Mouse (Mus musculus): ENCODE results near the gene Tmigd1. TPM values are rescaled to one million over a fixed set of nuclear protein-coding genes. Genes with fewer than 3 reads are reported as not detected.

Tmigd1 gene
- polyA plus RNA-seq, 1 experiment from 2014 or later, result not detected

- H3K4me1 ChIP-seq, result peaks cover 6% of the 10 kb centered on the region
These were observed 12.4 kb upstream of the Tmigd1 start for GRCm38 (mm10) chr11:76889339-76890164.

GRCm38 (mm10) chr11:76891171-76891570, 10.8 kb upstream of the Tmigd1 start:
- Histone ChIP-seq H3K27ac (no peak overlapping the region), H3K27me3 (ENCODE audit: poor library complexity, severe bottlenecking) (no peaks in the 10 kb centered on the region), H3K36me3 (replicated peaks) (no peaks in the 10 kb centered on the region), H3K4me3 (no peak overlapping the region), H3K4me1 (peaks cover 6% of the 10 kb centered on the region), H3K9me3 (no peaks in the 10 kb centered on the region)
- DNase-seq (ENCODE audit: extremely low spot score, low spot score), result no peak
- WGBS, result 89% methylated on average over 7 of the region's 7 CpGs

More at GRCm38 (mm10) chr11:76889339-76890164, 12.4 kb upstream of the Tmigd1 start:
- Histone ChIP-seq H3K36me3 (replicated peaks) (no peaks in the 10 kb centered on the region), H3K4me3 (no peak overlapping the region), H3K9me3 (no peaks in the 10 kb centered on the region), H3K27me3 (ENCODE audit: poor library complexity, severe bottlenecking) (no peaks in the 10 kb centered on the region), H3K27ac (no peak overlapping the region)
- WGBS, result 79% methylated on average over 10 of the region's 10 CpGs
- no peak for DNase-seq (ENCODE audit: extremely low spot score, low spot score)

GRCm38 (mm10) chr11:76891738-76892349, 10.1 kb upstream of the Tmigd1 start:
- Histone ChIP-seq H3K27me3 (ENCODE audit: poor library complexity, severe bottlenecking) (no peaks in the 10 kb centered on the region), H3K4me1 (peaks cover 6% of the 10 kb centered on the region), H3K4me3 (no peak overlapping the region), H3K9me3 (no peaks in the 10 kb centered on the region), H3K36me3 (replicated peaks) (no peaks in the 10 kb centered on the region), H3K27ac (no peak overlapping the region)
- WGBS, result 90% methylated on average over 4 of the region's 4 CpGs
- no peak for DNase-seq (ENCODE audit: extremely low spot score, low spot score)

- Histone ChIP-seq H3K9me3 (no peaks in the 10 kb centered on the region), H3K27me3 (ENCODE audit: poor library complexity, severe bottlenecking) (no peaks in the 10 kb centered on the region), H3K36me3 (replicated peaks) (no peaks in the 10 kb centered on the region), H3K4me3 (no peak overlapping the region), H3K27ac (no peak overlapping the region), H3K4me1 (peaks cover 9% of the 10 kb centered on the region)
- no peak for DNase-seq (ENCODE audit: extremely low spot score, low spot score)
- 92% methylated on average over 3 of the region's 3 CpGs for WGBS
These were observed 9.0 kb upstream of the Tmigd1 start for GRCm38 (mm10) chr11:76892972-76893371.

GRCm38 (mm10) chr11:76893570-76893969, 8.4 kb upstream of the Tmigd1 start:
- H3K9me3 ChIP-seq, result no peaks in the 10 kb centered on the region
- WGBS, result 59% methylated on average over 4 of the region's 4 CpGs
- no peak for DNase-seq (ENCODE audit: extremely low spot score, low spot score)
- H3K4me3 ChIP-seq, result no peak overlapping the region
- H3K36me3 ChIP-seq (replicated peaks), result no peaks in the 10 kb centered on the region
- H3K27ac ChIP-seq, result peak overlapping the region; percentile 15; the same call in 1 of the 2 replicates
- H3K27me3 ChIP-seq (ENCODE audit: poor library complexity, severe bottlenecking), result no peaks in the 10 kb centered on the region
- peaks cover 13% of the 10 kb centered on the region for H3K4me1 ChIP-seq

- Histone ChIP-seq H3K4me1 (peaks cover 13% of the 10 kb centered on the region), H3K27ac (no peak overlapping the region), H3K36me3 (replicated peaks) (no peaks in the 10 kb centered on the region), H3K27me3 (ENCODE audit: poor library complexity, severe bottlenecking) (no peaks in the 10 kb centered on the region), H3K9me3 (no peaks in the 10 kb centered on the region), H3K4me3 (no peak overlapping the region)
- peak; percentile 45 for DNase-seq (ENCODE audit: extremely low spot score, low spot score)
- WGBS, result 43% methylated on average over 5 of the region's 5 CpGs
These were observed 7.7 kb upstream of the Tmigd1 start for GRCm38 (mm10) chr11:76894240-76894639.

GRCm38 (mm10) chr11:76896360-76896759, 5.6 kb upstream of the Tmigd1 start:
- Histone ChIP-seq H3K4me1 (peaks cover 13% of the 10 kb centered on the region), H3K4me3 (no peak overlapping the region), H3K9me3 (no peaks in the 10 kb centered on the region), H3K36me3 (replicated peaks) (no peaks in the 10 kb centered on the region), H3K27me3 (ENCODE audit: poor library complexity, severe bottlenecking) (no peaks in the 10 kb centered on the region), H3K27ac (no peak overlapping the region)
- WGBS, result 84% methylated on average over 6 of the region's 6 CpGs
- no peak for DNase-seq (ENCODE audit: extremely low spot score, low spot score)

GRCm38 (mm10) chr11:76897126-76897525, 4.8 kb upstream of the Tmigd1 start:
- no peaks in the 10 kb centered on the region for H3K27me3 ChIP-seq (ENCODE audit: poor library complexity, severe bottlenecking)
- no peak overlapping the region for H3K27ac ChIP-seq
- no peak overlapping the region for H3K4me3 ChIP-seq
- no peak for DNase-seq (ENCODE audit: extremely low spot score, low spot score)
- H3K9me3 ChIP-seq, result no peaks in the 10 kb centered on the region
- WGBS, result 74% methylated on average over 1 of the region's 1 CpGs
- H3K36me3 ChIP-seq (replicated peaks), result no peaks in the 10 kb centered on the region
- peaks cover 13% of the 10 kb centered on the region for H3K4me1 ChIP-seq

GRCm38 (mm10) chr11:76897871-76898270, 4.1 kb upstream of the Tmigd1 start:
- Histone ChIP-seq H3K27ac (no peak overlapping the region), H3K9me3 (no peaks in the 10 kb centered on the region), H3K4me3 (no peak overlapping the region), H3K27me3 (ENCODE audit: poor library complexity, severe bottlenecking) (no peaks in the 10 kb centered on the region), H3K36me3 (replicated peaks) (no peaks in the 10 kb centered on the region), H3K4me1 (peaks cover 13% of the 10 kb centered on the region)
- WGBS, result 58% methylated on average over 3 of the region's 3 CpGs
- DNase-seq (ENCODE audit: extremely low spot score, low spot score), result no peak

- Histone ChIP-seq H3K27me3 (ENCODE audit: poor library complexity, severe bottlenecking) (no peaks in the 10 kb centered on the region), H3K27ac (no peak overlapping the region), H3K4me3 (no peak overlapping the region), H3K36me3 (replicated peaks) (no peaks in the 10 kb centered on the region), H3K9me3 (no peaks in the 10 kb centered on the region), H3K4me1 (peaks cover 10% of the 10 kb centered on the region)
- WGBS, result 93% methylated on average over 3 of the region's 3 CpGs
- no peak for DNase-seq (ENCODE audit: extremely low spot score, low spot score)
These were observed 3.2 kb upstream of the Tmigd1 start for GRCm38 (mm10) chr11:76898751-76899150.

GRCm38 (mm10) chr11:76899758-76900738, 1.9 kb upstream of the Tmigd1 start:
- no peaks in the 10 kb centered on the region for H3K36me3 ChIP-seq (replicated peaks)
- H3K9me3 ChIP-seq, result no peaks in the 10 kb centered on the region
- H3K27me3 ChIP-seq (ENCODE audit: poor library complexity, severe bottlenecking), result no peaks in the 10 kb centered on the region
- peaks cover 8% of the 10 kb centered on the region for H3K4me1 ChIP-seq
- WGBS, result 65% methylated on average over 5 of the region's 5 CpGs
- no peak overlapping the region for H3K4me3 ChIP-seq
- no peak for DNase-seq (ENCODE audit: extremely low spot score, low spot score)
- H3K27ac ChIP-seq, result no peak overlapping the region

- no peak overlapping the region for H3K4me3 ChIP-seq
- H3K27me3 ChIP-seq (ENCODE audit: poor library complexity, severe bottlenecking), result no peaks in the 10 kb centered on the region
- WGBS, result 89% methylated on average over 2 of the region's 2 CpGs
- H3K36me3 ChIP-seq (replicated peaks), result no peaks in the 10 kb centered on the region
- H3K4me1 ChIP-seq, result no peaks in the 10 kb centered on the region
- no peaks in the 10 kb centered on the region for H3K9me3 ChIP-seq
- H3K27ac ChIP-seq, result no peak overlapping the region
- DNase-seq (ENCODE audit: extremely low spot score, low spot score), result no peak
These were observed 2.4 kb downstream of the Tmigd1 start for GRCm38 (mm10) chr11:76904340-76904739.
